Mouse (Mus musculus) E14TG2a.4 (cell line): ENCODE data around the gene Nat8f1.
"Not testable (repeated sequence)": the region's sequence is repeated elsewhere in the genome, so short reads cannot be mapped to it uniquely, and the experiment has no call there.

Source experiments
- H3K27me3 ChIP-seq: 2 replicates; pipeline ENCODE4 v1.6.1; 2014; ENCODE audit warnings: low read length, control low read depth; ENCODE audit not compliant: insufficient read depth
- H3K36me3 ChIP-seq: 2 replicates; pipeline ENCODE4 v1.6.1; 2014; ENCODE audit warnings: low read length, control low read depth; ENCODE audit not compliant: insufficient read depth
- H3K4me1 ChIP-seq: replicated peaks from 2 replicates; pipeline ENCODE4 v1.6.1; 2014; ENCODE audit warnings: low read depth, low read length, control low read depth
- H3K4me3 ChIP-seq: replicated peaks from 2 replicates; pipeline ENCODE4 v1.5.1; 2014; ENCODE audit warnings: mild to moderate bottlenecking, low read length
- H3K9me3 ChIP-seq: 2 replicates; pipeline ENCODE4 v1.6.1; 2014; ENCODE audit warnings: low read length, control low read depth
- CTCF ChIP-seq: conservative IDR thresholded peaks from 2 replicates; pipeline ENCODE4 v1.5.1; 2014; ENCODE audit warnings: low read length
- NANOG ChIP-seq: IDR thresholded peaks from 2 replicates; pipeline ENCODE4 v1.6.1; 2014; ENCODE audit warnings: borderline replicate concordance, low read length, mixed read lengths
- POU5F1 ChIP-seq: IDR thresholded peaks from 2 replicates; pipeline ENCODE4 v1.6.1; 2014; ENCODE audit warnings: low read length, borderline replicate concordance

The Nat8f1 gene

DNA sequence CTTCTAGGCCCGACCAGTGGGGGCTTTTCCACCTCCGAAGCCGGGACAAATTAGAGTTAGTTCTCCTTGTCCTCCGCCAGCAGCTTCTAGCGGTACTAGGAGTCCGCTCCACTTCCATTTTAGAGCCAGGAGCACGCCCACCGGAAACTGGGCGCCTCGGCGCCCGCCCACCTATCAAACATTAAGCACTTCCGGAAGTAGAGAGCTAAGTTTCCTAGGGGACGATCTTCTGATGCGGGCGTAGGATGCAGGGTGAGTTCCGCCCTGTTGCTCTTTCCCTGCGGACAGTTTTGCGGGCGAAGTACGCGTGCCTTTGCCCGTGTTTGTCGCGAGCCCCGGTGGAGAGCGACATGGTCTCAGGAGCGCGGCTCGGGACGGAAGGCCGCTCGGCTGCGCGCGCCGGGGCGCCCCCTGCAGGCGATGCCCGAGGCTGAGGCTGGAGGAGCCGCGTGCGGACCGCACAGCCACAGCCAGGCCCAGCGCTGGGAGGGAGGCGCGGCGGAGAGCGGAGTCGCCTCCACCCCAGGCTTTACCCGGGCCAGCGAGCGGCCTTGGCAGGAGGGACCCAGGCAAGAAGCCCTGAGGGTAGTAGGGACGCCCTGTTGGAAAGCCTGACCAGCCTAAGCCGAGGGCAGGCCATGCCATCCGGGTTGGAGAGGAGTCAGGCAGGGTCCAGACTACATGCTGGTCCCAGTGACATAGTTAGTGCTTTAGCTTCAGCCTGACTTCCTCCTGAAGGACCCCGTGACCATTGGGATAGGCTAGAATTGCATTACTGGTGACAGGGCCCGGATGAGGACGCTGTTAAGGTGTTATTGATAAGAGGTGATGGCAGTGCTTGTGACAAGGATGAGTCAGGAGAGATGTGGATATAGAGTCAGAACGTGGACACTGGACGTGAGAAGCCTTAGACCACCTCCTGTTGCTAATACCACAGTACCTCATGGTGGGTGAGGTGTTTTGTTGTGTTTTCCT is at the start of gene Nat8f1:
Gene Nat8f1, minus strand, starts transcription at position 149 of the 975 bp plus-strand sequence.
- Histone ChIP-seq H3K4me1 (peaks cover 20% of the 10 kb centered on the region), H3K4me3 (peak within 1 kb of the TSS; percentile 84), H3K36me3 (peaks cover 12% of the 10 kb centered on the region)
- TF ChIP-seq NANOG, result peak; percentile 61
- not testable (repeated sequence) for H3K9me3 ChIP-seq, H3K27me3 ChIP-seq

DNA sequence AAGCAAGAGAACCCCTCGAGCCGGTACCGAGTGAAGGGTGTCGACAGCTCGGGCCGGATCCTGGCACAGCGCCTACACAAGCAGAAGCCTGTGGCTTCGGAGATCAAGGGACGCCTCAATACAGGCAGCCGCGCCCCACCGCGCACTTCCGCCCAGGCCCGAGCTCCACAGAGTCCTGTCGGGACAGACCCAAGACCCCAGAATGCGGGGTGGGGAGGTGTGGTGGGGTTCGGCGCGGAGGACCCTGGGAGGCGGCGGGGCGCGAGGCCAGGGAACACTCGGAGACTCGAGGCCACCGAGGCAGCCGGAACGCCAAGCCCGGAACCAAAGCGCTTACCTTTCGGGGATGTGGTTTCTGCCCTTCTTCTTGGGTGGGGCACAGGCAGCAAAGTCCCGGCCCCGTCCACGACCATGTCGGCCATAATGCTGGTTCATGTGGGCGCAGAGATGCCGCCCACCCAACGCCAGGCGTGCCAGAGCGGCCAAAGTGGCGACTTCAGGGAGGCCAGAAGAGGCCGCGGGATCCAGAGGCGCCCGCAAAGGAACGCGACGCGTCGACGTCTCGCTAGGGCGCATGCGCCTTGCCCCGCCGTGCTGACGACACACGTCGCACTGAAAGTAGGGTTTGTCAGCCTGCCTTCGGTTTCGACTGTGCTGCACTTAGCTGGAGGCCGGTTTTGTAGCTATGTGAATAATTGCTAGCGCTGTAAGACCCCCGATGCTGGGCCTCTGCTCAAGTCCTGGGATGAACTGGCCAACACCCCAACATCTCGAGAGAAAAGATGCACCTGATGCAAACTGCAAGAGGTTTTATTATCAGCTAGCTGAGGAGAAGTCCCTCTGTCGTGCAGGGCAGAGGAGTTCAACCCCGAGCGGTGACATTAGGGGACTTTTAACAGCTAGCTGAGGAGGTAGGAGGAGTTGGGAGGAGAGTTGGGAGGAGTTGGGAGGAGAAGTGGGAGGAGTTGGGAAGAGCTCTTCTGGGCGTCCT is 45.9 kb upstream of the Nat8f1 start, which contains the start of gene Dusp11:
Gene Dusp11, minus strand, starts transcription at position 567 of the 991 bp plus-strand sequence.
- H3K4me3 ChIP-seq, result peak within 1 kb of the TSS; percentile 92
- peaks cover 20% of the 10 kb centered on the region for H3K4me1 ChIP-seq
- H3K27me3 ChIP-seq, result no peaks in the 10 kb centered on the region
- H3K36me3 ChIP-seq, result peaks cover 29% of the 10 kb centered on the region
- TF ChIP-seq POU5F1 (no peak), CTCF (no peak), NANOG (no peak)
- H3K9me3 ChIP-seq, result peaks cover 7% of the 10 kb centered on the region

DNA sequence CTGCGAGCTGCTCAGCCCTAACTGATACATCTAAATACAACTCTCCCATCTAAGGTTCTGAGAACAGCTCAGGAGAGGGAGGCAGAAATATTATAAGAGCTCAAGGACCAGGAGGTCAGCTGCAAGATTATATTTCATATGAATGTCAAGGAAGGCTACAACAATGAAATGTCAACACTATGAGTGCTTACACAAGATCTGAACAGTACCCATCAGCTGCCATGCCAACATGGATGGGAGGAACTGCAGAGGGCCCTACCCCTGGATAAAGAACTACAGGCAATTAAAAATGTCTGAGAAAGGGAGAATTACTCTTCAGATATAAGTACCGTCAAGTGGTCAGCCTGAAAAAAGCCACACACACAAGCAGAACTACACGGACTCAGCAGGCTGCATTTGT is 42.1 kb upstream of the Nat8f1 start:
- H3K36me3 ChIP-seq, result peaks cover 64% of the 10 kb centered on the region
- TF ChIP-seq NANOG (no peak), CTCF (no peak), POU5F1 (no peak)
- no peak overlapping the region for H3K4me3 ChIP-seq
- no peaks in the 10 kb centered on the region for H3K27me3 ChIP-seq
- H3K9me3 ChIP-seq, result no peaks in the 10 kb centered on the region
- peaks cover 8% of the 10 kb centered on the region for H3K4me1 ChIP-seq

DNA sequence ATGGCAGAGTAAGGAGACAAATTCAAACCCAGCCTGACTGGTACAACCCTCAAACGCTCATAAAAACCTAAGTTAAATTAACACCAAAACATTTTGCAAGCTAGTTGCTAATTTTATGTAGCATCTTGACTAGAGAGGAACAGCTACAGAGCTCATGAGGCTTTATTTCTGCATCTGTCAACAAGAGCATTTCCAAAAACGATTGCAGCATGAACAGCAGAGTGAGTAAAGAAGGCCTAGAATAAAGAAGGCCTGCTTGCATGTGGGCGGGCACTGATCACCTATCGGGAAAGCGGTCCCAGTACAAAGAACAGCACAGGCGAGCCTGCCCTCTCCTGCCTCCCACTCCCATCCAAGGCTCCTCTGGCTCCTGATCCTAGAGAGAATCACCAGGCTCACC is 33.1 kb upstream of the Nat8f1 start:
- Histone ChIP-seq H3K4me1 (0 out of 2 replicates have a peak, but pooled peaks cover 5% of the 10 kb centered on the region), H3K4me3 (no peak overlapping the region), H3K36me3 (peaks cover 97% of the 10 kb centered on the region), H3K27me3 (no peaks in the 10 kb centered on the region), H3K9me3 (no peaks in the 10 kb centered on the region)
- TF ChIP-seq POU5F1 (no peak), NANOG (no peak), CTCF (no peak)

DNA sequence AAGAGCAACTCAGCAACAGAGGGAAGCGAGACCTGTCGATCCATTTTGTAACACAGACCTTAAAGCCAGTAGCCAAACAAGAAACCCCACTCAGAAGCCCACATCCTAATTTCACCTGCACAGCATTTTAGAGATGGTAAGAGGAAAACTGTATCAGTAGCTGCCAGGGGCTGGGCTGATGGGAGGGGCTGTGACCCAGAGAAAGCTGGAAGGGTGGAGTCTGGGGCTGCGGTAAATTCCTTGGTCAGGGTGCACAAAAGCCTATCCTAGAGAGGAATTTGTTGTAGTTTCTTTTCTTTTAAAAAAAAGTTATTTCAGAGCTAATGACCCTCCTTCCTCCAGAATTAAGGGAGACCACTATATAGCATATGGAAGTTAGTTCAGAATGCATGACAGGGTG is 27.0 kb upstream of the Nat8f1 start:
- Histone ChIP-seq H3K9me3 (no peaks in the 10 kb centered on the region), H3K4me1 (peaks cover 19% of the 10 kb centered on the region), H3K36me3 (peaks cover 54% of the 10 kb centered on the region), H3K27me3 (no peaks in the 10 kb centered on the region), H3K4me3 (no peak overlapping the region)
- TF ChIP-seq NANOG (no peak), POU5F1 (no peak), CTCF (no peak)

DNA sequence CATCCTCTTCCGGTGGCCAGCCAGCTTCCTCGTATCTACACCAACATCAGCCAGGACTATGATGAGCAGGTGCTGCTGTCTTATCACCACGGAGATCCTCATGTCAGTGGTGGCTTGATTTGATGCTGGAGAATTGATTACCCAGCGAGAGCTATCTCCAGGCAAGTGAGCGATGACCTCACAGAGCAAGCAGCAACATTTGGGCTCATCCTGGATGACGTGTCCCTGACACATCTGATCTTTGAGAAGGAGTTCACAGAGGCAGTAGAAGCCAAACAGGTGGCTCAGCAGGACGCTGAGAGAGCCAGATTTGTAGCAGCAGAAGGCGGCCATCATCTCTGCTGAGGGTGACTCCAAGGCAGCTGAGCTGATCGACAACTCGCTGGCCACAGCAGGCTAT is 23.2 kb upstream of the Nat8f1 start:
- peaks cover 20% of the 10 kb centered on the region for H3K4me1 ChIP-seq
- H3K4me3 ChIP-seq, result no peak overlapping the region
- peaks cover 11% of the 10 kb centered on the region; the same call in 1 of the 2 replicates for H3K27me3 ChIP-seq
- H3K36me3 ChIP-seq, result peaks cover 17% of the 10 kb centered on the region
- no peaks in the 10 kb centered on the region for H3K9me3 ChIP-seq
- no peak for TF ChIP-seq NANOG
- TF ChIP-seq CTCF, result no peak
- no peak for TF ChIP-seq POU5F1

DNA sequence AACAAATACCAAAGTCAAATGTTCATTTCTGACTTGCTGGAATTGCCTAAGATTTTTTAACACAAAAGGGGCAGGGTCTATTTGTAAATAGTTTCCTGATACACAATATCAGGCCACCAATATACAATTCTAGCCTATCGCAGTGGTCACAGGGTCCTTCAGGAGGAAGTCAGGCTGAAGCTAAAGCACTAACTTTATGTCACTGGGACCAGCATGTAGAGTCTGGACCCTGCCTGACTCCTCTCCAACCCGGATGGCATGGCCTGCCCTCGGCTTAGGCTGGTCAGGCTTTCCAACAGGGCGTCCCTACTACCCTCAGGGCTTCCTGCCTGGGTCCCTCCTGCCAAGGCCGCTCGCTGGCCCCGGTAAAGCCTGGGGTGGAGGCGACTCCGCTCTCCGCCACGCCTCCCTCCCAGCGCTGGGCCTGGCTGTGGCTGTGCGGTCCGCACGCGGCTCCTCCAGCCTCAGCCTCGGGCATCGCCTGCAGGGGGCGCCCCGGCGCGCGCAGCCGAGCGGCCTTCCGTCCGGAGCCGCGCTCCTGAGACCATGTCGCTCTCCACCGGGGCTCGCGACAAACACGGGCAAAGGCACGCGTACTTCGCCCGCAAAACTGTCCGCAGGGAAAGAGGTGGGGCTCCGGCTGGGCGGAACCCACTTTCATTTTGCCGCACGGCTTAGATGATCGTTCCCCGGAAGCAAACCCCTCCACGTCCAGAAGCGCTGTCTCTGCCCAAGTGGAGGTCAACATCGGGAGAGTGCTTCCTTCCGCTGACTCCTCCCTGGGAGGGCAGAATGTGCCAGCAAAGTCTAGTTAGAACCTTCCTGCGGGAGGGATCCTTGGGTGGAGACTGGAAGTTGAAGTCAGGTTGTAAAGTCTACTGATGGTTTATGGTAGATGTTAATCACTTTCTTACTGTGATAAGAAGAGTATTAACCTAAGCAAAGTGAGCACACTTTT is 21.3 kb upstream of the Nat8f1 start:
- H3K9me3 ChIP-seq, H3K36me3 ChIP-seq, H3K4me1 ChIP-seq: not testable (repeated sequence)
- Histone ChIP-seq H3K4me3 (peak overlapping the region; percentile 80), H3K27me3 (peaks cover 11% of the 10 kb centered on the region; the same call in 1 of the 2 replicates)
